Mouse (Mus musculus) embryonic facial prominence, embryonic 12.5 days (tissue): ENCODE results near the gene Gm13277. TPM values are rescaled to one million over a fixed set of nuclear protein-coding genes. Genes with fewer than 3 reads are reported as not detected.

Experiments
- polyA plus RNA-seq: library from polyadenylated mRNA; unstranded; fragments of >200 nt; fragmentation: Nextera tagmentation; extraction: Ambion mirVana; gene quantifications from 2 replicates; pipeline ENCODE4 v1.2.1, GENCODE M21; 2016

The Gm13277 gene
- polyA plus RNA-seq, 1 experiment from 2014 or later = not detected

Other genes starting within 250 kb of the Gm13277 start
- not detected in 2 replicates for gene Ifna15, start 230.4 kb upstream of the Gm13277 start, polyA plus RNA-seq
- gene Ifna14, start 216.8 kb upstream of the Gm13277 start, polyA plus RNA-seq = not detected in 2 replicates
- not detected in 2 replicates for gene Ifna9, start 196.2 kb upstream of the Gm13277 start, polyA plus RNA-seq
- not detected in 2 replicates for gene Ifna12, start 185.3 kb upstream of the Gm13277 start, polyA plus RNA-seq
- gene C87499, start 154.2 kb upstream of the Gm13277 start, polyA plus RNA-seq = not detected in 2 replicates
- gene Ifna13, start 144.2 kb upstream of the Gm13277 start, polyA plus RNA-seq = not detected in 2 replicates
- gene Ifna16, start 111.7 kb upstream of the Gm13277 start, polyA plus RNA-seq = not detected in 2 replicates
- not detected in 2 replicates for gene Ifna2, start 104.7 kb upstream of the Gm13277 start, polyA plus RNA-seq
- gene Ifnab, start 97.3 kb upstream of the Gm13277 start, polyA plus RNA-seq = not detected in 2 replicates
- gene Gm26566, start 66.8 kb upstream of the Gm13277 start, polyA plus RNA-seq = 1.5 and 1.8 TPM in 2 replicates
- 130 and 143 TPM in 2 replicates for gene Klhl9, start 66.2 kb upstream of the Gm13277 start, polyA plus RNA-seq
- gene Gm13271, start 33.8 kb upstream of the Gm13277 start, polyA plus RNA-seq = not detected in 2 replicates
- gene Gm13283, start 28.5 kb upstream of the Gm13277 start, polyA plus RNA-seq = 0.32 and 0.41 TPM in 2 replicates
- 0.37 TPM in 1 of 2 replicates, not detected in the other for gene Gm13290, start 14.8 kb upstream of the Gm13277 start, polyA plus RNA-seq
- not detected in 2 replicates for gene Gm13289, start 11.7 kb upstream of the Gm13277 start, polyA plus RNA-seq
- not detected in 2 replicates for gene Gm13272, start 8.8 kb upstream of the Gm13277 start, polyA plus RNA-seq
- 0.20 and 0.32 TPM in 2 replicates for gene Ifnz, start 6.5 kb upstream of the Gm13277 start, polyA plus RNA-seq
- gene Gm13276, start 2.9 kb upstream of the Gm13277 start, polyA plus RNA-seq = not detected in 2 replicates
- not detected in 2 replicates for gene Gm13278, start 2.9 kb downstream of the Gm13277 start, polyA plus RNA-seq
- not detected in 2 replicates for gene Gm13275, start 5.9 kb downstream of the Gm13277 start, polyA plus RNA-seq
- not detected in 2 replicates for gene Gm13279, start 8.8 kb downstream of the Gm13277 start, polyA plus RNA-seq
- gene Gm13285, start 11.0 kb downstream of the Gm13277 start, polyA plus RNA-seq = 1.0 and 1.5 TPM in 2 replicates
- gene Gm13287, start 14.6 kb downstream of the Gm13277 start, polyA plus RNA-seq = not detected in 2 replicates
- gene Gm13288, start 16.9 kb downstream of the Gm13277 start, polyA plus RNA-seq = 0.15 TPM in 1 of 2 replicates, not detected in the other
- gene Ifna7, start 27.6 kb downstream of the Gm13277 start, polyA plus RNA-seq = not detected in 2 replicates
- gene Ifna11, start 31.3 kb downstream of the Gm13277 start, polyA plus RNA-seq = not detected in 2 replicates
- gene Ifna6, start 38.8 kb downstream of the Gm13277 start, polyA plus RNA-seq = not detected in 2 replicates
- gene Ifna5, start 46.9 kb downstream of the Gm13277 start, polyA plus RNA-seq = not detected in 2 replicates
- gene Ifna4, start 53.2 kb downstream of the Gm13277 start, polyA plus RNA-seq = not detected in 2 replicates
- gene Ifna1, start 61.5 kb downstream of the Gm13277 start, polyA plus RNA-seq = not detected in 2 replicates
- not detected in 2 replicates for gene Ifne, start 91.6 kb downstream of the Gm13277 start, polyA plus RNA-seq